Mouse (Mus musculus): ENCODE results near the gene Hoxb8. TPM values are rescaled to one million over a fixed set of nuclear protein-coding genes. Genes with fewer than 3 reads are reported as not detected.

Hoxb8 gene
- not detected for total RNA-seq (2023)

DNA sequence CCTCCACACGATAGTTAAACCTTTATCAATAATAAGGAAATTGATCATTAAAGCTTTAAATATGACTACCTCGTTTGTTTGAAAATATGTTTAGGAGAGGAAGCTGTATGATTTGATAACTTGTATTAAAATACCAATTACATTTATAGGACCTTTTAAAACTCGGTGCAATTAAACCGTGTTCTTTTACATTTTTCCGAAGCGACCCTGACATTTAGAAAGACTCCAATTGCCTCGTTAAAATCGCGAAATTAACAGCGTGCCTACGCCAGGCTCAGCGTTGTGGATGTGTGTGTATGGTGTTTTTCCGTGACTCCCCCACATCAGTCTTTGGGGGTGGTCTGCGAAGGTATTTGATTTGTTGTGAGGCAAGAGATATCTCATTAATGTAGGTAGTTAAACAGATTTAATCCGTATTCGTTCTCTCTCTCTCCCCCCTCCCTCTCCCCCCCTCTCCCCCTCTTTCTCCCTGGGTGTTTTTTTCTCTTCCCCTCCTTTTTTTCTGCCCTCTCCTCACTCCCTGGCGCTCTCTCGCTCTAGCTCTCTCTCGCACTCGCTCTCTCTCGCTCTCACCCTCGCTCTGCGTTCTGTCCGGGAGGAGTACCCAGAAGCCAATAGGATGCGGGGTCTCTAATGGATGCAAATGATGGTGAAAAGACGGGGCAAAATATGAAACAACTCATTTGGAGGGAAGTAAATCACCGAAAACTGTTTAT is at the start of gene Hoxb8:
Gene Hoxb8, plus strand, starts transcription at position 51 of the 716 bp plus-strand sequence.

DNA sequence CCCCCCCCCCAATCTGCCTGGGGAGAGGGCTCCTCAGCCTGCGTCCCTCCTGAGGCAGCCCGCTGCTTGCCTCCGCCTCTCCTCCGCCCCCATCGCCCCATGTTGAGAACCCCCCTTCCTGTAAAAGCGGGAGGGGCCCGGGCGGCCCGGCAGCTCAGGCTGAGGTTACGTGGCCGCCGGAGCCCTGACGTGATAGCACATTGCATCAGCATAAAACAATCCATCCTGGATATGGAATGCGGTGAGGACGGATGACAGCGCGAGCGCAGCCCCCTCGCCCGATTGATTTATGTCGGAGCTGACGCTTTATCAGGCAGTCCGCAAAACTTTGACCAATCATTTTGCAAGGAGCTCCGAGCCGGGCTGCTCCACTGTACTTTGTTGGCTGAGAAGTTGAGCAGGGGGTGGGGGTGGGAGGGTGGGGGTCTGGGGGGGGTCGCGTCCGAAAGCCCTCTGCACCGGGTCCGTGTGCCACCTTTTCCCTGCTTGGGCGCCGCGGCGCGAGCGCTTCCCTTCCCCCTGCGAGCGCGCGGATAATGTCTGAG is 10.6 kb upstream of the Hoxb8 start, which contains the start of gene Hoxb9:
Gene Hoxb9, plus strand, starts transcription at position 462 of the 545 bp plus-strand sequence.

GRCm38 (mm10) chr11:96285771-96286738 is 4.3 kb downstream of the Hoxb8 start, which contains the start of gene Hoxb7:
TSS of gene Hoxb7 (plus strand) at chr11:96286623.

DNA sequence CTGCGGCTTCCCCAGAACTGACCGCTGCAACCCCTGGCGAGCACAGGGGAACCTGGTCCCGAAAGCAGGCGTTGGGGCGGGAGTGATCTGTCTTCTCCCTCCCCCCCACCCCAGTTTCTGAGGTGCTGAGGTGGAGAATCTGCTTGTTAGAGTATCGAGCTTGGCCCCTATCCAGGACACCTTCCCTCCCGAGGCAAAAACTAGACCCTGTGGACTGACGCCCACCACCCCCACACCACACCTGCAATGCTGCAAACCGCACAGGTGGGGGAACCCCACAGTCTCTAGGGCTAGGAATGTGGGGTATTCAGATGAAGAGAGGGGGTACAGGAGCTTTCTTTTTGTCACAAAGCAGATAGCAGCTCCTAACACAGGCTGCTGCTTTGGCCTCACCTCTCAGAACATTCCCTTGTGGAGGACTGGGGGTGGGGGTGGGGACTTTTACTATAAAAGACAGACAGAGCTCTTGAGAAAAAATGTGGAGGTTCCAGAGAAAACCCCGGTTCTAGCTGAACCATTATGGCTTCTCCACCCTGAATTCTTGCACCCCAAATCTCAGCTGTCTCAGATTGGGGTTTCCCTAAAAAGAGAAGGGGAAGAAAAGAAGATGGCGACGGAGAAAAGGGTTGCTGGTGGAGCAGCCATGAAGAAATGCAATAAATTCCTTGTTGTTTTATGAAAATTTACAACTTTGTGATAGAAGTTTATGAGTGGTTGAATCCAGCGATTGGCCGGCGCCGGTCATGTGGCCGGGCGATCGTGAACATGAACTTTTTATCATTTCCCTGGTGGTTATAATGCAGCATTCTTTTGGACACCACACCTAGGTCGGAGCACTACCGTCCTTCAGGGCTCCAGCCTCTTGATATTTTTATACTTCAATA is 10.2 kb downstream of the Hoxb8 start, which contains the start of gene Hoxb6:
Gene Hoxb6, plus strand, starts transcription at position 796 of the 884 bp plus-strand sequence.

GRCm38 (mm10) chr11:96303151-96304099 is 21.7 kb downstream of the Hoxb8 start, which contains the start of gene Hoxb5:
TSS of gene Hoxb5 (plus strand) at chr11:96303336.

GRCm38 (mm10) chr11:96317608-96318367 is 36.1 kb downstream of the Hoxb8 start, which contains the start of gene Hoxb4:
TSS of gene Hoxb4 (plus strand) at chr11:96318267.

DNA sequence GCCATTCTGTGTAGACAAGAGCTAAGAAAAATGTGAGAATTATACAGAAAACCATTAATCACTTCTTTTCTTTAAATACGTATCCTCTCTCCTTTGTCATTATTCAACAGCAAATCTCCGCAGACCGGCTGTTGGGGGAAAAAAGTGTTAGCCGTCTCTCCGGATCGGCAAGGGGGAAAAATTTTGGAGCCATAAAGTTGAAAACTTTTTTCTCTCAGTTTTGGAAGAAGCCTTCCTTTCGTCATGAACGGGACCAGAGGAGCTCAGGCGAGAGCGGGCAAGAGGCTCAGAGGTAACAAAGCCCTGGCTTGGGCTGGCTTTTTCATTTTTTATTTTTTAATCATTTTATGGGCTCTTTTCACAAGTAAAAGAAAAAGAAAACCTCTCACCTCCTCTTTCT is 41.4 kb downstream of the Hoxb8 start, which contains the start of gene Hoxb3:
Gene Hoxb3, plus strand, starts transcription at position 173 of the 400 bp plus-strand sequence.

Other genes with a start within 250 kb of the Hoxb8 start
- 10 to 100 TPM; 54.4 to 61.7 TPM for gene Snf8, start 247.0 kb upstream of the Hoxb8 start, total RNA-seq (2023)
- gene Ube2z, start 216.5 kb upstream of the Hoxb8 start, total RNA-seq (2023) = 10 to 100 TPM; 30.2 to 32.2 TPM
- 100 to 1,000 TPM in 1 of 2 experiments, 10 to 100 TPM in 1; 94.9 to 107 TPM for gene Atp5g1, start 206.2 kb upstream of the Hoxb8 start, total RNA-seq (2023)
- not detected for gene Calcoco2, start 169.9 kb upstream of the Hoxb8 start, total RNA-seq (2023)
- not detected for gene Ttll6, start 148.1 kb upstream of the Hoxb8 start, total RNA-seq (2023)
- not detected for gene Hoxb13, start 87.6 kb upstream of the Hoxb8 start, total RNA-seq (2023)
- gene Hoxb9, start 10.4 kb upstream of the Hoxb8 start, total RNA-seq (2023) = not detected
- gene Hoxb7, start 4.7 kb downstream of the Hoxb8 start, total RNA-seq (2023) = not detected
- gene Hoxb6, start 10.6 kb downstream of the Hoxb8 start, total RNA-seq (2023) = not detected
- not detected for gene Hoxb5, start 21.4 kb downstream of the Hoxb8 start, total RNA-seq (2023)
- 1 to 10 TPM; 2.2 to 5.1 TPM for gene Hoxb4, start 36.4 kb downstream of the Hoxb8 start, total RNA-seq (2023)
- gene Hoxb3, start 41.4 kb downstream of the Hoxb8 start, total RNA-seq (2023) = 1 to 10 TPM in 1 of 2 experiments, under 1 TPM in 1; 0.99 to 1.7 TPM
- gene Hoxb2, start 68.6 kb downstream of the Hoxb8 start, total RNA-seq (2023) = not detected
- gene Hoxb1, start 83.8 kb downstream of the Hoxb8 start, total RNA-seq (2023) = 1 to 10 TPM in 1 of 2 experiments, under 1 TPM in 1; 0.70 to 1.1 TPM
- 1 to 10 TPM in 1 of 2 experiments, under 1 TPM in 1; 0.72 to 1.2 TPM for gene Skap1, start 182.7 kb downstream of the Hoxb8 start, total RNA-seq (2023)

Measured in neutrophil, adult 83 days (primary cell).